Mouse (Mus musculus): ENCODE data around the gene Mettl23.

DNA sequence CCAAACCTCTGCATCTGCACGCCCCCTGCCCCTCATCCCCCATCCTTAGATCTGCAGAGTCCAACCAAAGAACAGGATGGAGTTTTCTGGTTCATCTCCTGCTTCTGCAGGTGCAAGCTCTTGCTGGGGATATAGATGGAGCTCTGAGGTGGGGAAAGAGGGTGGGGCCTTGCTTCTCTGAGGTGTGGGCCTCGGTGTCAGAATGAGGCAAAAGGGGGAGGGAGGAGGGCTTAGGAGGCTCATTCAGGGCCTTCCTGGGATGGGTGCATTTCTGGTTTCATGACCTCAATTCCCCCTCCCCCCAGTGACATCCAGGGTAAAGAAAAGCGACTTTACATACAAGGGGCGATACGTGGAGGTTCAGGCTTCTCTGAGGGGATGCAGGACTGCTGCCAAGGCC, 44.1 kb downstream of the Mettl23 start:
- TF ChIP-seq POLR2A (IDR thresholded peaks at IDR 0.05; ENCODE audit: extremely low read depth, insufficient read depth, low read length) (no peak), CTCF (IDR thresholded peaks at IDR 0.05; ENCODE audit: extremely low read depth, insufficient read depth, low read length) (no peak)

All from cortical plate, adult 2 months (tissue).